Mouse (Mus musculus) adrenal gland, postnatal 36 days (tissue): ENCODE measurements around the gene Ist1. TPM values are rescaled to one million over a fixed set of nuclear protein-coding genes. Genes with fewer than 3 reads are reported as not detected.

Source experiments
- DNase-seq, 2 experiments: peaks; one replicate each; pipeline ENCODE4 v3.0.0; 2021; ENCODE audit warnings: mixed read lengths in 1 of 2
- long read RNA-seq, 2 experiments: library from polyadenylated mRNA; stranded (forward); transcript quantifications; one replicate each; pipeline ENCODE4 v2.0.0; 2021; ENCODE audit warnings: borderline sequencing depth in 2 of 2
- total RNA-seq, 2 experiments: library from RNA; stranded (reverse); gene quantifications; 2 replicates each; pipeline ENCODE4 v1.2.3; 2021

Ist1 gene
- total RNA-seq = 10 to 100 TPM; 85.7 to 89.3 TPM
- long read RNA-seq, experiment 1, full-length matches to known transcripts = 51 of 133 reads
- long read RNA-seq, experiment 1, partial matches to known transcripts = 62 of 133 reads
- long read RNA-seq, experiment 1, other reads (novel, unspliced or antisense) = 20 of 133 reads
- long read RNA-seq, experiment 2, full-length matches to known transcripts = 19 of 32 reads
- long read RNA-seq, experiment 2, partial matches to known transcripts = 6 of 32 reads
- long read RNA-seq, experiment 2, other reads (novel, unspliced or antisense) = 7 of 32 reads

GRCm38 (mm10) chr8:109693146-109693900, at the start of gene Ist1:
Ist1 (minus strand) TSS chr8:109693260.
- peak; percentile 98 for DNase-seq

- no peak for DNase-seq
Observed at GRCm38 (mm10) chr8:109738049-109738380, 45.0 kb upstream of the Ist1 start.

GRCm38 (mm10) chr8:109737237-109738048, 44.4 kb upstream of the Ist1 start, which contains the start of gene Atxn1l:
Atxn1l (minus strand) TSS chr8:109737739.
- peak; percentile 86 to 90 for DNase-seq

DNA sequence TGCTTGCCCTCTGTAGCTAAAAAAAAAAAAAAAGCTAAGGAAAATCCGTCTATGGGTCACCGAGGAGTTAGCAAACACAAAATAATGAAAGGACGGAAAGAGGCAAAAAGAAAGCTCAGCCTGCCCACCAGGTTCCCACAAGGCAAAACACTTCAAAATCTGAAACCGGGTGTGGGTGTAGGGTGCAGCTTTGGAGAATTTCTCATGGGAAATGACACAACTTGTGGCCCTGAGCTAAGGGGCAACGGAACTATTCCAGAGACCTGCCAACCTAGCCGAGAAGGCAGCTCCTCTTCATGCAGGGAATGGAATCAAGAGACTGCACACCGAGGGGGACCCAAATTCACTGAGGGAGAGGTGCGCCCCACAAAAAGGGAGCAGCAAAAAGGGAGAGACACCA, 43.8 kb upstream of the Ist1 start:
- peak in 1 of 2 experiments; percentile 2 for DNase-seq

GRCm38 (mm10) chr8:109734018-109734417, 41.0 kb upstream of the Ist1 start:
- DNase-seq = no peak

- DNase-seq = no peak
Observed at GRCm38 (mm10) chr8:109731012-109731411, 38.0 kb upstream of the Ist1 start.

DNA sequence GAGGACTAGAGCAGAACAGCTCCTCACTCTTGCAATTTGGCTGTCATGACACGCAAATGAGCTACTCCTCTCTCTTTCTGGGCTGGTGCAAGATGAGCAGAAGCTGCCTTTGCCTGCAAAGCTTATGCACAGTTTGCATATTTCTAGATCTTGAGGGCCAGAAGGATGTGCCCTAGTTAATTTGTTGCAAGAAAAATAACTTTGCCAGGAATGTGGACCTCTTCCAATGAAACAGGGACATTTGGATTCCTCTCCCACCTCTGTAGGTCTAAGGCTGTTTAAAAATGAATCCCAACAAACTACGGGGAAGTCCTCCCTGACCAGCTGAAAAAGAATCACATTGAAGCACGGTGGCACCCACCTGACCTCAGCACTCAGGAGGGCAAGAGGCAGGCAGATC, 32.0 kb upstream of the Ist1 start:
- DNase-seq = no peak

DNA sequence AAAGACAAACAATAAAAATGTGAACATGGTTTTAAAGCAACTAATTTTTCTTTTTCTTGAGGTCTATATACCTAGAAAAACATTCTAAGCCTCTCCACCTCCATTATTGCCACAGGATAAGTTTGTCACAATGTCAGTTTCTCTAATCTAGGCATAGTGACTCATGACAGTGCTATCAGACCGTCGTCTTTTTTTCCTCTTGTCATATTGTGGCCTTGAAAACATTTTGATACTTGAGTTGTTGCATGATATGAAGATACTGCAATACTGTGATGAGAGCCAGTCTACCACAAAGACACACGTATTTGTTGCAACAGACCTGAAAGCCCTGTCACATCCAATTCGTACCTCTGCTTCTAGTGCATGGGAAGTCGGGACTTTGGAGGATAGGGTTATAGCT, 21.9 kb upstream of the Ist1 start:
- DNase-seq = no peak

- DNase-seq = no peak
Observed at GRCm38 (mm10) chr8:109712521-109712920, 19.5 kb upstream of the Ist1 start.

- no peak for DNase-seq
Observed at GRCm38 (mm10) chr8:109707921-109708320, 14.9 kb upstream of the Ist1 start.

DNA sequence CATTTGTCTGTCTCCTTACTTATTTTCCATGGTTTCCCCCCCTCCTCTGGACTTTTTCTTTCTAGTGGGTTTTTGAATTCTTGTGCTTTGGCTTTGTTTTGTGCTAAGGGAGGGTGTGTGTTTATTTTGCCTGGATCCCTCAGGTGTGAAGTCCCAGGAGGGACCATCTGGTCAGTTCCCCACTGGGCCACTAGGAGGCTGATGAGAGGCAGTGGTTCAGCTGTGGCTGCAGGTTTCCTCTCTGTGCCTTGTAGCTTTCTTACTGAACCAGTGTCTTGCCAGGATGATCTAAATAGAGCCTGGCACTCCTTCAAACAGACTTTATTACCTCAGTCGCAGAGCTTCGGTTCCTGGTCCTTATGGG, 13.8 kb upstream of the Ist1 start:
- DNase-seq = peak; percentile 82 to 86

DNA sequence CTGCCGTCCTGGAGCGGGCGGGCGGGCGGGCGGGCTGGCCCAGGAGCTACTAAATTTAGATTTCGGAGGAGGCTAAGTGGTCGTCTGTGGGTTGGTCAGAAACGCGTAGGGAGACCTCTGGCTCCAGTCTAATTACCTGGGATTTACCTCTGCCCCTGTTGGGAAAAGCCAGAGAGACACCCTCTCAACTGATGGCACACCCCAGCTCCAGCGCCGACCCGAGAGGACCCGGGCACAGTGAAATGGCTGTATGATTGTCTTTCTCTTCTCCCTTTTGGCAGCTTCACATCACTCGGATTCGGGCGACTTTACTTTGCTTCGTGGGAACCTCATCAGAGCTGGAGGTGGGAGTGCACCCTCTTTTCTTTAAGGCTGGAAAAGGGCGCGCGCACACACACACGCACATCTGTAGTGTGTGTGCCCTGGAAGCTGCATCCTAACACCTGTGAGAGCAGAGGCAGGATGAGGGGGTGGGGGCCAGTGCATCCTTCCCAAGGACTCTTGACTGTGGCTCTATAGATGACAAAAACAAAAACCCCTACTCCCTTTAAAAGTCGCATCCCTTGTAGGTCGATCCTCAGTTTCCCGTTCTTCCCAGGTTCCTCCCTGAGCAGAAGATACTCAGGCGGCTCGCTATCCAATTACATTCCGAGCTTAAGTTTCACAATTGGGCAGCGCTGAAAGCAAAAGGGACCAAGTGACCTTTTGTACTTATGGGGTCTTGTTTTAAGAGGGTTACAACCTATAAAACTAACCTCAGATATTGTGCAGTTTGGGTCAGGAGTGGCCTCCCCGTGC, 13.2 kb upstream of the Ist1 start:
- no peak for DNase-seq

GRCm38 (mm10) chr8:109705320-109706075, 12.4 kb upstream of the Ist1 start, which contains the start of gene Zfp821:
Zfp821 (plus strand) TSS chr8:109705546.
- peak; percentile 95 to 97 for DNase-seq

DNA sequence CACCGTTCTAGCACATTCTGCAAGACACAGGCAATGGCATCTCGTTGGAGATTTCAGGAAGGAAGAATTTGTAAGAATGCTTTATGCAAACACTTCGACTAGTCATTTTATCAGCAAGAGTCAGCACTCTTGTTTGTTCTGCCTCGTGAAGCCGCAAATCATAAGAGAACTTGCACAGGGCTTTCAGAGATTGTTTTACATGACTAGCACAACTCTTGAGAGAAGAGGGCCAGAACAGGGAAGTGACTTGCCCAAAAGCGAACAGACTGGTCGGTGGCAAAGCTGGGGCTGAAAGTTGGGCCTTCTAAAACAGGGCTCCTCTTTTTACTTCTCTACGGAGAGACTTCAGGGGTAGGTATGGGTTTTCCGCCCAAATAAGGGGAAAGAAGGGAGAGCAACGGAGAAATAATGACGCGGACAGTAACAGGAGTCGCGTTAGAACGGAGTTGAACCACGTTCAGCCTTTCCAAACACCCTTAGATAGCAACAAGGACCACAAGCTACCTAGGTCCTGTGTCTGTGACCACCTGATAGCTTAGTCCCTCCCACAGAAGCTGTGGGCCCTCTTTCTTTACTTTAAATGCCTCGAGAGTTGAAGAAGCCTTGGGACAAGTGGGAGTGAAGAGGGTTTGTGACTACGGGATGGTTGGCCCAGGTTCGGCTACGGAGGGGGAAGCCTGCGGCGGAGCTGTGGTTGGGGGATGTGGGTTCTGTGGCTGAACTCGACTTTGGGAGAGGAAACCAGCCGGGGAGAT, 11.7 kb upstream of the Ist1 start:
- no peak for DNase-seq

- DNase-seq = no peak
Observed at GRCm38 (mm10) chr8:109698477-109698876, 5.4 kb upstream of the Ist1 start.

GRCm38 (mm10) chr8:109697754-109698153, 4.7 kb upstream of the Ist1 start:
- DNase-seq = no peak

DNA sequence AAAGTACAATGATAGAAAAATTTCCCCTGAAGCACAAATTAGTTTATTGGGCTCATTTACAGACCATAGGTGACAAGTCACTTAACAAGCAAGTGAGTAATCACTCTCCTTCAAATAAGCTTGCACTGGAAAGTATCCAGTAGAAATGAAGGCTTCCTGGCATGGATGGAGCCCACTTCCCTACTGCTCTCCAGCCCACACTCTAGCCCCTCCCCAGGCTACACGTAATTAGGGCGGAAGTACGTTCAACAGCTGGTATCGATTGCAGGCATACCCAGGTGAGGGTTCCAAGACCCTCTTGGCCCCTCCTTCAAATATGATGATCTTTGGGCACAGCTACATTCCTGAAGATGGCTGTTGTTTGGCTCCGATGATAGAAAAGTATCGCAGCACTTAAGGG, 1.1 kb upstream of the Ist1 start:
- DNase-seq = no peak

GRCm38 (mm10) chr8:109692443-109693145, 466 bp downstream of the Ist1 start:
- DNase-seq = peak; percentile 72 to 79

GRCm38 (mm10) chr8:109691769-109692168, 1.3 kb downstream of the Ist1 start:
- DNase-seq = no peak

DNA sequence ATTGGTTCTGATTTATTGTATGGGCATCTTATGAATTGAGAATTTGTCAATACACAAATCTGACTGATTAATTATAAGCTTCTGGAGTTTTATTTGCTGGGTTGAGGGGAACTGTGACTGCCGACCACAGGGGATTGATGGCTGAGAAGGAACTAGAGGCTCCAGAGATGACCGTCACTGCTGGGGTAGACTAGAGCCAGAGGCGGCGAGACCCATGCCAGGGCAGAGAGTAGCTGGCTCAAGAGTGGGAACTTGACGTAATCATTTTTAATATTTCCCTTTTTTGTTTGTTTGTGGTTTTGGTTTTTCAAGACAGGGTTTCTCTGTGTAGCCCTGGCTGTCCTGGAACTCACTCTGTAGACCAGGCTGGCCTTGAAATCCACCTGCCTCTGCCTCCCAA, 5.8 kb downstream of the Ist1 start:
- DNase-seq = no peak
